Mouse (Mus musculus): Measurements from ENCODE around the gene Nploc4. TPM values are rescaled to one million over a fixed set of nuclear protein-coding genes. Genes with fewer than 3 reads are reported as not detected.
A peak's percentile ranks its signal among the peaks of the same experiment; 100 is the strongest.

Gene Nploc4
- total and polyA plus RNA-seq, 2 experiments: 24.6 to 58.9 TPM

DNA sequence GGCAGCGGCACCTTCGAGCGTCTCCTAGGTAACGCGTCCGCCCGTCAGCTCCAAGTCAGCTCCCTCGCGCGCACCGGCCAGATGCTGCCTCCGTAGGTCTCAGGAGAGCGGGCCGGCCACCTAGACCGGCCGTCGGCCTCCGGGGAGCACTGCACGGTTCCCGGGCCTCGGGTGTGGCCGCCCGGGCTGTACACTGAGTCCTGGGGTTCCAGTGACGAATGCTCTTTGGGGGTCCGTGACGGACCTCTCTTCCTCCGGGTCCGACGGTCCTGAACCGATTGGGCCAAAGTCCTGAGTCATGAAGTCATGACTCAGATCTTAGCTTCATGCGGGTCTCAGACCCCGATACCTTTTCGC is 30.2 kb upstream of the Nploc4 start:
- H3K4me1 ChIP-seq (ENCODE audit: control insufficient read depth, insufficient read depth, low read length): peaks cover 25% of the 10 kb centered on the region
- WGBS: 0% methylated on average over 33 of the region's 33 CpGs
- H3K4me3 ChIP-seq (ENCODE audit: insufficient read depth, low read depth, low read length): peak overlapping the region; percentile 90
- H3K36me3 ChIP-seq (ENCODE audit: control insufficient read depth, insufficient read depth, low read length): peaks cover 11% of the 10 kb centered on the region
- H3K27me3 ChIP-seq (ENCODE audit: control insufficient read depth, insufficient read depth, low read length): no peaks in the 10 kb centered on the region
- no peak for TF ChIP-seq POLR2A (IDR thresholded peaks at IDR 0.05; ENCODE audit: extremely low read depth, insufficient read depth, low read length)
- TF ChIP-seq CTCF (IDR thresholded peaks at IDR 0.05; ENCODE audit: low read depth, low read length): no peak
- H3K27ac ChIP-seq (replicated peaks; ENCODE audit: insufficient read depth, low read depth, low read length): peak overlapping the region; percentile 59
- peak overlapping the region; percentile 95 for H3K9ac ChIP-seq (ENCODE audit: low read depth, low read length)
- H3K79me2 ChIP-seq (ENCODE audit: control insufficient read depth, insufficient read depth, low read length): peaks cover 10% of the 10 kb centered on the region
- no peak for DNase-seq (ENCODE audit: extremely low read depth, low read depth, low spot score)

DNA sequence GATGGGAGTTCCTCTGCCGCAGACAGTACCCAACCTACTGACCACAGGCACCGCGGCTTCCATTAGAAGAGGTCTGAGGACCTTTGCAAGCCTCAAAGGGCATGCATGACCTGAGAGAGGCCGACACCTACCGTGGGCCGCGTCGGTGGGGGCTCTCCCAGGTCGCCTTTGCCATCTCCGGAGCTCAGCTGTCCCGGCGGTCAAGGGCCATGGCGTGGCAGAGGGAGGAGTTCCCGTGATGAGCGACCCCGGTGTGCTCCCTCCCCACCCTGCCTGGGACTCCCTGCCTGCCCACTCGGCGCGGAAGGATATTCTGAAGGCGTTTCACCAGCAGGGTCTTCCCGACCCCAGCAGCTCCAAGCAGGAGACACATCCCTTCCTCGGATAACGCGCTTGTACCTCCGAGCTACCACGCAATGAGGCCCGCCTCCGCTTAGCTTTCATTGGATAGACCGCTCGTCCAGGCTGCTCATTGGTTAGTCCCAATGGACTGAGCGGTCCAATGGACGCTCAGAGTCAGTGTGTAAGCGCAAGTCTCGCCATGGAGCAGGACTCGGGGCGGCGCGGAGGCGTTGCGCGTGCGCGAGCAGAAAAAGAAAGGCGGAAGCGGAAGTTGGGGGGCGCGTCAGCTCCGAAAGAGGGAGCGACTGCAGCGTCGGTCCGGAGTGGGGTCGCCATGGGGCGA is 29.7 kb upstream of the Nploc4 start, which contains the start of gene Arl16:
Gene Arl16 (minus strand): TSS at position 557 of the 685 bp plus-strand sequence.
- Histone ChIP-seq H3K4me1 (ENCODE audit: control insufficient read depth, insufficient read depth, low read length) (peaks cover 19% of the 10 kb centered on the region), H3K27ac (replicated peaks; ENCODE audit: insufficient read depth, low read depth, low read length) (peak within 1 kb of the TSS; percentile 59)
- under 1% methylated on average over 54 of the region's 54 CpGs for WGBS

GRCm38 (mm10) chr11:120465521-120465920 is 28.0 kb upstream of the Nploc4 start:
- H3K4me3 ChIP-seq (ENCODE audit: insufficient read depth, low read depth, low read length): no peak overlapping the region
- H3K27me3 ChIP-seq (ENCODE audit: control insufficient read depth, insufficient read depth, low read length): no peaks in the 10 kb centered on the region
- 50% methylated on average over 4 of the region's 4 CpGs for WGBS
- peaks cover 7% of the 10 kb centered on the region for H3K36me3 ChIP-seq (ENCODE audit: control insufficient read depth, insufficient read depth, low read length)
- peak; percentile 61 for DNase-seq (ENCODE audit: extremely low read depth, low read depth, low spot score)
- H3K9ac ChIP-seq (ENCODE audit: low read depth, low read length): no peak overlapping the region
- H3K4me1 ChIP-seq (ENCODE audit: control insufficient read depth, insufficient read depth, low read length): peaks cover 13% of the 10 kb centered on the region
- H3K27ac ChIP-seq (replicated peaks; ENCODE audit: insufficient read depth, low read depth, low read length): no peak overlapping the region
- peaks cover 10% of the 10 kb centered on the region for H3K79me2 ChIP-seq (ENCODE audit: control insufficient read depth, insufficient read depth, low read length)
- no peak for TF ChIP-seq CTCF (IDR thresholded peaks at IDR 0.05; ENCODE audit: low read depth, low read length)
- no peak for TF ChIP-seq POLR2A (IDR thresholded peaks at IDR 0.05; ENCODE audit: extremely low read depth, insufficient read depth, low read length)

More for the DNA sequence above, 29.7 kb upstream of the Nploc4 start, which contains the start of gene Arl16:
- H3K9ac ChIP-seq (ENCODE audit: low read depth, low read length): peak within 1 kb of the TSS; percentile 95
- peaks cover 11% of the 10 kb centered on the region for H3K36me3 ChIP-seq (ENCODE audit: control insufficient read depth, insufficient read depth, low read length)
- H3K79me2 ChIP-seq (ENCODE audit: control insufficient read depth, insufficient read depth, low read length): peaks cover 10% of the 10 kb centered on the region
- DNase-seq (ENCODE audit: extremely low read depth, low read depth, low spot score): peak; percentile 94
- peak within 1 kb of the TSS; percentile 90 for H3K4me3 ChIP-seq (ENCODE audit: insufficient read depth, low read depth, low read length)
- peak; percentile 87 for TF ChIP-seq POLR2A (IDR thresholded peaks at IDR 0.05; ENCODE audit: extremely low read depth, insufficient read depth, low read length)
- TF ChIP-seq CTCF (IDR thresholded peaks at IDR 0.05; ENCODE audit: low read depth, low read length): no peak
- H3K27me3 ChIP-seq (ENCODE audit: control insufficient read depth, insufficient read depth, low read length): no peaks in the 10 kb centered on the region

- TF ChIP-seq POLR2A (IDR thresholded peaks at IDR 0.05; ENCODE audit: extremely low read depth, insufficient read depth, low read length) (no peak), CTCF (IDR thresholded peaks at IDR 0.05; ENCODE audit: low read depth, low read length) (no peak)
- 88% methylated on average over 5 of the region's 5 CpGs for whole genome bisulfite sequencing
- no peak overlapping the region for H3K27ac ChIP-seq (replicated peaks; ENCODE audit: insufficient read depth, low read depth, low read length)
Measured at GRCm38 (mm10) chr11:120464365-120464764, 26.9 kb upstream of the Nploc4 start.

DNA sequence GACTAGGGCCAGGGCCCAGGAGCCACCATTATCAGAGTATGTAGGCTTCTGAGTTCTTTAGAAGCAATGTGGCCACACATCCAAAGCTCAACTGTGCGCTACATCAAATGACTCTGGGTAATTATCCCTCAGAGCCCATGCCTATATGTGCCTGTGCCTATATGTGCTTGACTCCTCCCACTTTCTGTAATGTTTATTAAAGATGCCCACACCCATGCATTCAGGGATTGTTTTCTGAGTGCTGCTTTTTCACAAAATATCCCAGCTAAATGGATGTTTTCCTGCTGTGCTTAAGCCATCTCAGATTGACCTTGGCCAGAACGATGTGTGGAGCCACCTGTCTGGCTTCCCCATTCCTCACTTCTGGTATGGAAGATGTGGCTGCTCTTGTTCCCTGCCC is 26.0 kb upstream of the Nploc4 start:
- no peaks in the 10 kb centered on the region for H3K36me3 ChIP-seq (ENCODE audit: control insufficient read depth, insufficient read depth, low read length)
- DNase-seq (ENCODE audit: extremely low read depth, low read depth, low spot score): no peak
- no peak for TF ChIP-seq POLR2A (IDR thresholded peaks at IDR 0.05; ENCODE audit: extremely low read depth, insufficient read depth, low read length)
- TF ChIP-seq CTCF (IDR thresholded peaks at IDR 0.05; ENCODE audit: low read depth, low read length): no peak

More at GRCm38 (mm10) chr11:120464365-120464764, 26.9 kb upstream of the Nploc4 start:
- Histone ChIP-seq H3K4me1 (ENCODE audit: control insufficient read depth, insufficient read depth, low read length) (peaks cover 13% of the 10 kb centered on the region), H3K36me3 (ENCODE audit: control insufficient read depth, insufficient read depth, low read length) (no peaks in the 10 kb centered on the region), H3K9ac (ENCODE audit: low read depth, low read length) (no peak overlapping the region), H3K79me2 (ENCODE audit: control insufficient read depth, insufficient read depth, low read length) (peaks cover 13% of the 10 kb centered on the region), H3K27me3 (ENCODE audit: control insufficient read depth, insufficient read depth, low read length) (no peaks in the 10 kb centered on the region), H3K4me3 (ENCODE audit: insufficient read depth, low read depth, low read length) (no peak overlapping the region)
- DNase-seq (ENCODE audit: extremely low read depth, low read depth, low spot score): no peak

More for the DNA sequence above, 26.0 kb upstream of the Nploc4 start:
- Histone ChIP-seq H3K79me2 (ENCODE audit: control insufficient read depth, insufficient read depth, low read length) (peaks cover 13% of the 10 kb centered on the region), H3K4me3 (ENCODE audit: insufficient read depth, low read depth, low read length) (no peak overlapping the region), H3K27me3 (ENCODE audit: control insufficient read depth, insufficient read depth, low read length) (no peaks in the 10 kb centered on the region), H3K27ac (replicated peaks; ENCODE audit: insufficient read depth, low read depth, low read length) (no peak overlapping the region), H3K9ac (ENCODE audit: low read depth, low read length) (no peak overlapping the region), H3K4me1 (ENCODE audit: control insufficient read depth, insufficient read depth, low read length) (peaks cover 13% of the 10 kb centered on the region)
- WGBS: 94% methylated on average over 2 of the region's 2 CpGs
